Mouse (Mus musculus): ENCODE data around the gene Tigd4.

DNA sequence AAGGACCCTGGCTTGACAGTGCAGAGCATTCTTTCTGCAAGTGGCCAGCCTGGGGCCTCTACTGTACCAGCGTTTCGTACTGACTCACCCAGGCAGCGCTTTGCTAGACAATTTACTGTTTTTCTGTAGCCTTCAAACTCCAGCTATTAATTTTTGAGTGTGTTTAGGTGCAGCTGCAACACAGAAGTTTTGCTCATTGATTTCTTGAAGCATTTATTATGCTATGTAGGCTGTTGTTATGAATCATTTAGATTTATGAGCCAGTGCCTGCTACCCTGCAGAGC is 52.6 kb downstream of the Tigd4 start:
- TF ChIP-seq CTCF (IDR thresholded peaks at IDR 0.05) (no peak), EP300 (IDR thresholded peaks at IDR 0.05) (no peak)

Data from lung, postnatal 0 days (tissue).